Mouse (Mus musculus) heart, postnatal 4 days (tissue): ENCODE results near the gene Cela3b. TPM values are rescaled to one million over a fixed set of nuclear protein-coding genes. Genes with fewer than 3 reads are reported as not detected.
"Not testable (repeated sequence)": the region's sequence is repeated elsewhere in the genome, so short reads cannot be mapped to it uniquely, and the experiment has no call there.

ENCODE experiments used
- DNase-seq: peaks from one replicate; pipeline ENCODE4 v3.0.0; 2021
- total RNA-seq, 2 experiments: library from RNA; stranded (reverse); gene quantifications; 2 replicates each; pipeline ENCODE4 v1.2.3; 2021

The Cela3b gene
- total RNA-seq, 2 experiments from 2014 or later = not detected

DNA sequence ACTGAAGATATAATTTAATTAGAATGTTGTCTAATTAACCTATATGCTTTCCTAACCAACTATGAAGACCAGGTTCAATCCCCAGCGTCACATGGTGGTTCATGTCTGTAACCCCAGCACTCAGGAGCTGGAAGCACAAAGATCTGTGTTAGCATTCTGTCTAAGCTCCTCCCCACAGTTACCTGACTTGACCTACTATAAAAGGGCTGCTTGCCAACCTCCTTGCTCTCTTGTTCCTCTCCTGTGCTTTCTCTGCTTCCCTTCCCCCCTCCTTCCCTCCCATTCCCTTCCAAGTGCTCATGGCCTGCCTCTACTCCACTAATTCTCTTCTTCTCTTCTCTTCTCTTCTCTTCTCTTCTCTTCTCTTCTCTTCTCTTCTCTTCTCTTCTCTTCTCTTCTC, 15.4 kb downstream of the Cela3b start:
- DNase-seq = no peak

GRCm38 (mm10) chr4:137412185-137412709, 18.1 kb downstream of the Cela3b start:
- DNase-seq = not testable (repeated sequence)

DNA sequence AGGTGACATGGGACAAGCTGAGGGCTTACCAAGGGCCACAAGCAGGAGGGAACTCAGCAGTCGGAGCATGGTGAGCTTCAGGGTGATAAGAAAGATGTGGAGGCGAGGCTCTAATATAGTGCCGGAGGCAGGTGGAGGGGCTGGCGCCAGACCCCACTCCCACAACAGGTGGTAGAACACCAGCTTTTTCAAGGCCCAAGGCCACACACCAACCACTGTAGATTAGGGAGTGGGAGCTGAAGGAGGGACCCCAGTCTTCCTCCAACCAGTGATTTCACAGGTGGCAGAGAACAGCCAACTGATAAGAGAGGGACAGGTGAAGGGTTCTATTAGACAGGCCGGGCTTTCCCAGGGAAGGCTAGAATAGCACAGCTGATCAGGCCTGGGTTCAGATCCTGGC, 20.6 kb downstream of the Cela3b start, which contains the start of gene Cela3a:
Cela3a (minus strand) TSS at position 101 of the 400 bp plus-strand sequence.
- no peak for DNase-seq

GRCm38 (mm10) chr4:137405571-137405970, 24.8 kb downstream of the Cela3b start:
- DNase-seq = no peak

DNA sequence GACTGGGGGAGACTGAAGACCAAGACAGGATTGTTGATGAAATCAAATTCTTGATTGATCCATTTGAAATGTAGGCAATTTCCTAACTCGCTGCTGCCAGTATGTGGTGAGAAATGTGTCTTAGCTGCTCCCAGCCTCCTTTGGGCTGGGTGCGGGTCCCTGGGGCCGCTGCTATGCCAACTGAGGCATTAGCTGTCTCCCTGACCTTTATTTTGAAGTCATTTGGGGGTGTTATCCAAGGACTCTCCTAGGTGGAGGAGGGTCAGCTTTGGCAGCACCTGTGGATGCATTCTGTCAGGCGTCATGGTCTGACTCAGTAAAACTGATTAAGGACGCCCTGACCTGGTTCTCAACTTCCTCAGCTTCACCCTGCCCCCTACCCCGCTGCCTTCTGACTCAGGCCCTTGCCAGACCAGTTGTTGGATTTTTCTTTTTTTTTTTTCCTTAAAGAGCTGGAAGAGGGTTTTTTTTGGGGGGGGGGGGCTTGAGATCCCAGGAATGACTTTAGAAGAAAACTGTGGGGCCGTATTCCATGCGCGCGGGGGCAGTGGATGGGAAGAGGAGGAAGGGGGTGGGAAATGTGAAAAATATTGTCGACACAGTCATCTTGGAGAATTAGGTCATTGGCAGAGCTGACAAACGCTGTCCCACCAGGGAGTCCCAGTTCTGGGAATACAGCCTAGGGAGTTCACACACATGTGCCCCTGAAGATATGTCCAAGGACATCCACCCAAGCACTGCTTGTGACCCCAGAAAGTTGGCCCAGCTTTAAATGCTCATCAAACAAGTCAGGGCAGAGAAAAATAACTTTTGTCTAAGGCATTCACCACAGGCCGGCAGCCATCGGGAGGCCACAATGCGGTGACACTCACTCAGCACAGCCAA, 33.5 kb downstream of the Cela3b start:
- peak; percentile 49 for DNase-seq

GRCm38 (mm10) chr4:137393378-137394135, 36.8 kb downstream of the Cela3b start:
- DNase-seq = peak; percentile 35

GRCm38 (mm10) chr4:137392874-137393273, 37.5 kb downstream of the Cela3b start:
- no peak for DNase-seq

- DNase-seq = no peak
Measured at GRCm38 (mm10) chr4:137391287-137391686, 39.1 kb downstream of the Cela3b start.

- DNase-seq = no peak
Measured at GRCm38 (mm10) chr4:137390196-137390595, 40.1 kb downstream of the Cela3b start.

GRCm38 (mm10) chr4:137388983-137389382, 41.4 kb downstream of the Cela3b start:
- no peak for DNase-seq

DNA sequence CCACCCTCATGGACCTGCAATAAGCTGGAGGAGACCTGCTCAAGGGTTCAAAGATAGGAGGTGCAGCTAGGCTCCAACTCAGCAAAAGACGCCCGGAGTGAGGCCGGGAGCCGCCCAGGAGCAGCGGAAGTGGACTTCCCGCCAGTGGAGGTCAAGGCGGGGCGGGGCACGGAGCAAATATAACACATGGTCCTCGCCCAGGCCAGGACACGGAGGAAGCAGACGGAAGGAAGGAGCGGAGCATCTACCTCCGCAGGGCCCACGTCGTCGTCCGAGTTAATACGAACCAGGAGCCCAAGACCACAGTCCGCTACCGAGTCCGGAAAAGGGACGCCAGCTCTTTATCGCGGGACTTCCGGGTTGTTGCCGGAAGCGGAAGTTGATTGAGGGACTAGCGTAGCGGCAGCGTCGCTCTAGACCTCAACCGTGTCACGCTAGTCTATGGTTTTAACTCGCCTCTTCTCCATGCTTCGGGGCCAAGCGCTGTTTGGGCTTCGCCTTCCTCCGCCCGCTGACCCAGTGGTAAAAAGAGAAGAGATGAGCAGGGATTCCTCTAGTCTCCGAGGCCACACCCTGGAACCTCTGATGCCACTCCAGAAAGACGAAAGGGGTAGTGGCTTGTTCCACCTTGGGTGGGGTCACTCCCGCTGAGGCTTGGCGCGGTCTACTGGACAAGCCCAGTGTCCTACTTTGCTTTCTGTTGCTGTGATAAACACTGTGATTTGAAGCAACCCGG, 42.1 kb downstream of the Cela3b start:
- peak; percentile 84 for DNase-seq

- DNase-seq = no peak
Measured at GRCm38 (mm10) chr4:137387482-137388058, 42.8 kb downstream of the Cela3b start.

DNA sequence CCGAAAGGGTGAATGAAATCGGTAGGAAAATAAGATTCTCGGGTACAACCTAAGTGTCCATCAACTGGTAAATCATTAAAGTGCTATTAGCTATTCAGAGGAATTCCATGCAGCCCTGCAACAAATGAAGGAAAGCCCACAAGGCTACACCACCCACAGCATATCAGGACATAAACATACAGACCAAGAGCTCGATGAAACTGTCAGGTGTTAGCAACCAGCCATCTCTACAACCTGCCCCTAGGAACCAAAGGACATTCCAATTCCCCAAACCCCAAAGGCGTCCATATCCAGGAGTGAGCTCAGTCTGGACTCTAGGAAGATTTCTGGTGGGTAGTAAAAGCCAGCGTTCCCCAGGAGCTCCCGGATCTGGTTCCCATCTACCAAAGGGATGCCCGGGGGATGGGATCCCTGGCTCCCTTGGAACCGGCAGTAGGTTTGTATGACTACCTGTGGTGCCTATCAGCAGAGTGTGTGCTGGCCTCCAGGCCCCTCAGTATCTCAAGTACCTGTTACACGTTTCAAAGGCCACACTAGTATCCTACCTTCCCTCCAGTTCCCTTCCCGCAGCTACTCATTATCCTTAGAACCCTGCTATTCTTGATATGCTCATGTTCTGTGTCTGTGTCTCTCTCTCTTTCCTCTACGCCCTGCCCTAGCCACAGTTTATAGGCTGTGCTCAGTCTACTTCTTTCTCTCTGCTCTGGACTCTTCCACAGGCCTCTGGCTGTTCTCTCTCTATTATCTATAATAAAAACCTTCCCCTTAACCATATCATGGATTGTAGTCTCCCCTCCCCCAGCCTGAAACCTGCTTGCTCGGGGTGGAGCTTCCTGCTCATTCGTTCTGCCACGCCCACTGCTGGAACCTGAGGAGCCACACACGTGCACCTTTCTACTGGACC, 49.4 kb downstream of the Cela3b start:
- no peak for DNase-seq

GRCm38 (mm10) chr4:137379713-137380255, 50.6 kb downstream of the Cela3b start:
- no peak for DNase-seq

- DNase-seq = no peak
Measured at GRCm38 (mm10) chr4:137379085-137379484, 51.3 kb downstream of the Cela3b start.

- DNase-seq = no peak
Measured at GRCm38 (mm10) chr4:137377526-137378304, 52.6 kb downstream of the Cela3b start.

GRCm38 (mm10) chr4:137376778-137377177, 53.6 kb downstream of the Cela3b start:
- DNase-seq = no peak

GRCm38 (mm10) chr4:137375314-137376278, 54.7 kb downstream of the Cela3b start:
- DNase-seq = no peak

DNA sequence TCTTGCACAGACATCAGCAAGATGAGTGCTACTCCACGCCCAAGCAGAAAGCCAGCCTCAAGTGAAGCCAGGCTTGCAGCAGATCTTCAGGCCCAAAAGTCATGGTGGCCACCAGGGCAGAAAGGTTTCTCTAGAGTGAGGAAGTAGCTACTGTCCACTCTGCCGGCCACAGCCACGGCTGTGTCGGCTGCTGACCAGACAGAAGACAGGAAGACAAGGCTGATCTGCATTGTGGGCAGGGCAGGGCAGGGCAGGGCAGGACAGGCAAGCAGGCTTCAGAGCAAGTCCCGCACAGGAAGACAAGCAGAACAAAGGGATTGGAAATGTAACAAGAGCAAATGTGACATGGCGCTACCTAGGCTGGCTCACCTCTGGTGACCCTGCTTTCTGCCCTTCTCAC, 56.6 kb downstream of the Cela3b start:
- DNase-seq = no peak
